Mouse (Mus musculus) embryonic facial prominence, embryonic 11.5 days (tissue): ENCODE measurements at regions not wholly inside any gene's neighbourhood (a gene's known extent, or its start where the extent isn't known, plus 50 kb on each side); places are given as distances from the start of the nearest gene placed in this dataset.

ENCODE experiments used
- ATAC-seq: fragments of 200-750 bp; cut with Nextera tagmentation; replicated peaks from 2 replicates; pipeline ENCODE4 v1.8.0; 2017; ENCODE audit warnings: low read depth; ENCODE audit not compliant: insufficient number of reproducible peaks, low FRiP score, low TSS enrichment
- DNase-seq: peaks from one replicate; pipeline ENCODE4 v3.0.0-alpha.2; 2015; ENCODE audit warnings: low spot score
- H3K27ac ChIP-seq: fragments of 300-500 bp; sonication (generic); replicated peaks from 2 replicates; pipeline ENCODE4 v1.5.1; 2014; ENCODE audit warnings: mild to moderate bottlenecking, low read depth, low read length, control low read depth
- H3K27me3 ChIP-seq: fragments of 300-500 bp; sonication (generic); 2 replicates; pipeline ENCODE4 v1.6.1; 2014; ENCODE audit warnings: mild to moderate bottlenecking, low read length, moderate library complexity, mixed read lengths; ENCODE audit not compliant: control insufficient read depth, insufficient read depth
- H3K36me3 ChIP-seq: fragments of 300-500 bp; sonication (generic); replicated peaks from 2 replicates; pipeline ENCODE4 v1.6.1; 2014; ENCODE audit warnings: low read depth, mild to moderate bottlenecking, low read length, moderate library complexity, mixed read lengths; ENCODE audit not compliant: control insufficient read depth, insufficient read depth
- H3K4me1 ChIP-seq: fragments of 300-500 bp; sonication (generic); 2 replicates; pipeline ENCODE4 v1.6.1; 2014; ENCODE audit warnings: low read length, mixed read lengths; ENCODE audit not compliant: control insufficient read depth, insufficient read depth
- H3K4me2 ChIP-seq: fragments of 300-500 bp; sonication (generic); 2 replicates; pipeline ENCODE4 v1.6.1; 2014; ENCODE audit warnings: low read depth, mild to moderate bottlenecking, control low read depth, low read length, moderate library complexity
- H3K4me3 ChIP-seq: fragments of 300-500 bp; sonication (generic); 2 replicates; pipeline ENCODE4 v1.5.1; 2014; ENCODE audit warnings: low read depth, low read length, control low read depth
- H3K9ac ChIP-seq: fragments of 300-500 bp; sonication (generic); replicated peaks from 2 replicates; pipeline ENCODE4 v1.6.1; 2014; ENCODE audit warnings: mild to moderate bottlenecking, control low read depth, low read length
- H3K9me3 ChIP-seq: fragments of 300-500 bp; sonication (generic); replicated peaks from 2 replicates; pipeline ENCODE4 v1.6.1; 2016; ENCODE audit warnings: mild to moderate bottlenecking, low read length, inconsistent platforms, mixed read lengths; ENCODE audit not compliant: control insufficient read depth
- WGBS: fragments of 180-500 bp; shearing (Covaris S2); extraction: QIAGEN DNeasy Blood & Tissue Kit; methylation state at CpG from one replicate; pipeline ENCODE4 v1.1.7; 2014; 5-methylcytosine and 5-hydroxymethylcytosine counted together

- Histone ChIP-seq H3K4me1 (no peaks in the 10 kb centered on the region), H3K9me3 (no peaks in the 10 kb centered on the region), H3K36me3 (no peaks in the 10 kb centered on the region), H3K9ac (no peak overlapping the region), H3K27ac (no peak overlapping the region), H3K4me3 (no peak overlapping the region), H3K27me3 (no peaks in the 10 kb centered on the region), H3K4me2 (no peak overlapping the region)
- ATAC-seq, result no peak; the same call in 1 of the 2 replicates
- 60% methylated on average over 7 of the region's 7 CpGs for WGBS
- peak; percentile 6 for DNase-seq
Measured at GRCm38 (mm10) chr3:47095288-47095687, 647.3 kb upstream of the Pabpc4l start.

- no peak overlapping the region for H3K27ac ChIP-seq
- no peaks in the 10 kb centered on the region for H3K27me3 ChIP-seq
- H3K4me2 ChIP-seq, result no peak overlapping the region
- no peak overlapping the region for H3K4me3 ChIP-seq
- ATAC-seq (no peak), DNase-seq (no peak)
- H3K36me3 ChIP-seq, result no peaks in the 10 kb centered on the region
- no peaks in the 10 kb centered on the region for H3K9me3 ChIP-seq
- 96% methylated on average over 14 of the region's 14 CpGs for WGBS
- no peaks in the 10 kb centered on the region for H3K4me1 ChIP-seq
- no peak overlapping the region for H3K9ac ChIP-seq
Measured at GRCm38 (mm10) chr3:47051563-47051962, 603.5 kb upstream of the Pabpc4l start.

GRCm38 (mm10) chr3:47025738-47026137 is 577.7 kb upstream of the Pabpc4l start:
- H3K4me3 ChIP-seq, result no peak overlapping the region
- no peaks in the 10 kb centered on the region for H3K4me1 ChIP-seq
- no peak overlapping the region for H3K4me2 ChIP-seq
- H3K9me3 ChIP-seq, result no peaks in the 10 kb centered on the region
- ATAC-seq, result no peak
- DNase-seq, result no peak
- no peak overlapping the region for H3K9ac ChIP-seq
- no peaks in the 10 kb centered on the region for H3K27me3 ChIP-seq
- H3K27ac ChIP-seq, result no peak overlapping the region
- WGBS, result 89% methylated on average over 6 of the region's 6 CpGs
- no peaks in the 10 kb centered on the region for H3K36me3 ChIP-seq

- ATAC-seq (no peak), DNase-seq (peak; percentile 67)
- Histone ChIP-seq H3K4me1 (no peaks in the 10 kb centered on the region), H3K9ac (no peak overlapping the region), H3K36me3 (no peaks in the 10 kb centered on the region), H3K4me2 (no peak overlapping the region), H3K27ac (no peak overlapping the region), H3K4me3 (no peak overlapping the region), H3K9me3 (no peaks in the 10 kb centered on the region), H3K27me3 (no peaks in the 10 kb centered on the region)
- whole genome bisulfite sequencing, result 20% methylated on average over 1 of the region's 1 CpGs
Measured at GRCm38 (mm10) chr3:47019270-47019669, 571.3 kb upstream of the Pabpc4l start.

GRCm38 (mm10) chr3:47018565-47018964 is 570.5 kb upstream of the Pabpc4l start:
- H3K9ac ChIP-seq, result no peak overlapping the region
- H3K27ac ChIP-seq, result no peak overlapping the region
- WGBS, result 94% methylated on average over 7 of the region's 7 CpGs
- H3K36me3 ChIP-seq, result no peaks in the 10 kb centered on the region
- no peaks in the 10 kb centered on the region for H3K9me3 ChIP-seq
- DNase-seq (no peak), ATAC-seq (no peak)
- no peaks in the 10 kb centered on the region for H3K4me1 ChIP-seq
- no peaks in the 10 kb centered on the region for H3K27me3 ChIP-seq
- no peak overlapping the region for H3K4me2 ChIP-seq
- H3K4me3 ChIP-seq, result no peak overlapping the region

GRCm38 (mm10) chr3:47010459-47010858 is 562.4 kb upstream of the Pabpc4l start:
- ATAC-seq (no peak), DNase-seq (no peak)
- Histone ChIP-seq H3K4me1 (no peaks in the 10 kb centered on the region), H3K27ac (no peak overlapping the region), H3K9ac (no peak overlapping the region), H3K4me2 (no peak overlapping the region), H3K36me3 (no peaks in the 10 kb centered on the region), H3K4me3 (no peak overlapping the region), H3K9me3 (no peaks in the 10 kb centered on the region), H3K27me3 (no peaks in the 10 kb centered on the region)
- 74% methylated on average over 1 of the region's 1 CpGs for WGBS

- Histone ChIP-seq H3K36me3 (no peaks in the 10 kb centered on the region), H3K27me3 (no peaks in the 10 kb centered on the region), H3K27ac (no peak overlapping the region), H3K9ac (no peak overlapping the region), H3K9me3 (no peaks in the 10 kb centered on the region), H3K4me2 (no peak overlapping the region), H3K4me3 (no peak overlapping the region), H3K4me1 (no peaks in the 10 kb centered on the region)
- DNase-seq (peak; percentile 5), ATAC-seq (no peak)
Measured at GRCm38 (mm10) chr3:46998916-46999315, 550.9 kb upstream of the Pabpc4l start.

- 87% methylated on average over 4 of the region's 4 CpGs for WGBS
- Histone ChIP-seq H3K9me3 (no peaks in the 10 kb centered on the region), H3K27ac (no peak overlapping the region), H3K4me1 (no peaks in the 10 kb centered on the region), H3K4me2 (no peak overlapping the region), H3K4me3 (no peak overlapping the region), H3K9ac (no peak overlapping the region), H3K36me3 (no peaks in the 10 kb centered on the region), H3K27me3 (no peaks in the 10 kb centered on the region)
- no peak for DNase-seq
- no peak for ATAC-seq
Measured at GRCm38 (mm10) chr3:46970744-46971143, 522.7 kb upstream of the Pabpc4l start.
